Mouse (Mus musculus): ENCODE data around the gene Akap7. TPM values are rescaled to one million over a fixed set of nuclear protein-coding genes. Genes with fewer than 3 reads are reported as not detected.

The Akap7 gene
- 5.1 and 10.6 TPM in 2 replicates for polyA plus RNA-seq (2012; rRNA removed)

- H3K4me1 ChIP-seq (ENCODE audit: control insufficient read depth, insufficient read depth, insufficient read length, low read length), result no peaks in the 10 kb centered on the region
- no peak within 1 kb of the TSS for H3K4me3 ChIP-seq (ENCODE audit: low read depth, low read length)
- H3K27ac ChIP-seq (ENCODE audit: insufficient read depth, low read depth, low read length), result no peak within 1 kb of the TSS
- 91% methylated on average over 9 of the region's 9 CpGs for WGBS
- H3K36me3 ChIP-seq (ENCODE audit: control insufficient read depth, insufficient read depth, low read length), result no peaks in the 10 kb centered on the region
- H3K27me3 ChIP-seq (ENCODE audit: control insufficient read depth, insufficient read depth, low read length), result no peaks in the 10 kb centered on the region
- TF ChIP-seq POLR2A (IDR thresholded peaks at IDR 0.05; ENCODE audit: low read depth, low read length), result no peak
- no peak for TF ChIP-seq CTCF (IDR thresholded peaks at IDR 0.05; ENCODE audit: extremely low read depth, insufficient read length, insufficient replicate concordance, low read depth, low read length)
Measured at GRCm38 (mm10) chr10:25307770-25308169, at the start of gene Akap7. TSS of gene Akap7 (minus strand) at chr10:25307870.

- no peaks in the 10 kb centered on the region for H3K27me3 ChIP-seq (ENCODE audit: control insufficient read depth, insufficient read depth, low read length)
- H3K36me3 ChIP-seq (ENCODE audit: control insufficient read depth, insufficient read depth, low read length), result no peaks in the 10 kb centered on the region
- H3K4me3 ChIP-seq (ENCODE audit: low read depth, low read length), result no peak overlapping the region
- H3K4me1 ChIP-seq (ENCODE audit: control insufficient read depth, insufficient read depth, insufficient read length, low read length), result no peaks in the 10 kb centered on the region; the same call in 1 of the 2 replicates
- H3K27ac ChIP-seq (ENCODE audit: insufficient read depth, low read depth, low read length), result no peak overlapping the region
- TF ChIP-seq CTCF (IDR thresholded peaks at IDR 0.05; ENCODE audit: extremely low read depth, insufficient read length, insufficient replicate concordance, low read depth, low read length), result no peak
- TF ChIP-seq POLR2A (IDR thresholded peaks at IDR 0.05; ENCODE audit: low read depth, low read length), result no peak
- WGBS, result 72% methylated on average over 7 of the region's 7 CpGs
Measured at GRCm38 (mm10) chr10:25354390-25354789, 46.7 kb upstream of the Akap7 start.

GRCm38 (mm10) chr10:25353941-25354340, 46.3 kb upstream of the Akap7 start:
- Histone ChIP-seq H3K27ac (ENCODE audit: insufficient read depth, low read depth, low read length) (no peak overlapping the region), H3K27me3 (ENCODE audit: control insufficient read depth, insufficient read depth, low read length) (no peaks in the 10 kb centered on the region), H3K4me3 (ENCODE audit: low read depth, low read length) (no peak overlapping the region), H3K36me3 (ENCODE audit: control insufficient read depth, insufficient read depth, low read length) (no peaks in the 10 kb centered on the region), H3K4me1 (ENCODE audit: control insufficient read depth, insufficient read depth, insufficient read length, low read length) (no peaks in the 10 kb centered on the region; the same call in 1 of the 2 replicates)
- 95% methylated on average over 3 of the region's 3 CpGs for WGBS
- TF ChIP-seq POLR2A (IDR thresholded peaks at IDR 0.05; ENCODE audit: low read depth, low read length), result no peak
- no peak for TF ChIP-seq CTCF (IDR thresholded peaks at IDR 0.05; ENCODE audit: extremely low read depth, insufficient read length, insufficient replicate concordance, low read depth, low read length)

- no peak for TF ChIP-seq POLR2A (IDR thresholded peaks at IDR 0.05; ENCODE audit: low read depth, low read length)
- no peak for TF ChIP-seq CTCF (IDR thresholded peaks at IDR 0.05; ENCODE audit: extremely low read depth, insufficient read length, insufficient replicate concordance, low read depth, low read length)
- H3K4me3 ChIP-seq (ENCODE audit: low read depth, low read length), result no peak overlapping the region
- no peaks in the 10 kb centered on the region for H3K27me3 ChIP-seq (ENCODE audit: control insufficient read depth, insufficient read depth, low read length)
- H3K36me3 ChIP-seq (ENCODE audit: control insufficient read depth, insufficient read depth, low read length), result no peaks in the 10 kb centered on the region
- H3K27ac ChIP-seq (ENCODE audit: insufficient read depth, low read depth, low read length), result no peak overlapping the region
- H3K4me1 ChIP-seq (ENCODE audit: control insufficient read depth, insufficient read depth, insufficient read length, low read length), result peaks cover 4% of the 10 kb centered on the region; the same call in 1 of the 2 replicates
Measured at GRCm38 (mm10) chr10:25342801-25343200, 35.1 kb upstream of the Akap7 start.

- Histone ChIP-seq H3K4me3 (ENCODE audit: low read depth, low read length) (no peak overlapping the region), H3K4me1 (ENCODE audit: control insufficient read depth, insufficient read depth, insufficient read length, low read length) (peaks cover 4% of the 10 kb centered on the region; the same call in 1 of the 2 replicates), H3K36me3 (ENCODE audit: control insufficient read depth, insufficient read depth, low read length) (no peaks in the 10 kb centered on the region), H3K27ac (ENCODE audit: insufficient read depth, low read depth, low read length) (no peak overlapping the region), H3K27me3 (ENCODE audit: control insufficient read depth, insufficient read depth, low read length) (no peaks in the 10 kb centered on the region)
- TF ChIP-seq CTCF (IDR thresholded peaks at IDR 0.05; ENCODE audit: extremely low read depth, insufficient read length, insufficient replicate concordance, low read depth, low read length), result no peak
- no peak for TF ChIP-seq POLR2A (IDR thresholded peaks at IDR 0.05; ENCODE audit: low read depth, low read length)
- WGBS, result 91% methylated on average over 5 of the region's 5 CpGs
Measured at GRCm38 (mm10) chr10:25340675-25341074, 33.0 kb upstream of the Akap7 start.

GRCm38 (mm10) chr10:25333390-25334079, 25.9 kb upstream of the Akap7 start:
- TF ChIP-seq POLR2A (IDR thresholded peaks at IDR 0.05; ENCODE audit: low read depth, low read length) (no peak), CTCF (IDR thresholded peaks at IDR 0.05; ENCODE audit: extremely low read depth, insufficient read length, insufficient replicate concordance, low read depth, low read length) (no peak)
- Histone ChIP-seq H3K36me3 (ENCODE audit: control insufficient read depth, insufficient read depth, low read length) (no peaks in the 10 kb centered on the region), H3K27ac (ENCODE audit: insufficient read depth, low read depth, low read length) (no peak overlapping the region), H3K4me1 (ENCODE audit: control insufficient read depth, insufficient read depth, insufficient read length, low read length) (no peaks in the 10 kb centered on the region), H3K4me3 (ENCODE audit: low read depth, low read length) (no peak overlapping the region), H3K27me3 (ENCODE audit: control insufficient read depth, insufficient read depth, low read length) (no peaks in the 10 kb centered on the region)
- WGBS, result 57% methylated on average over 4 of the region's 4 CpGs

- peak overlapping the region; percentile 31 for H3K27ac ChIP-seq (ENCODE audit: insufficient read depth, low read depth, low read length)
- H3K4me1 ChIP-seq (ENCODE audit: control insufficient read depth, insufficient read depth, insufficient read length, low read length), result no peaks in the 10 kb centered on the region
- H3K4me3 ChIP-seq (ENCODE audit: low read depth, low read length), result no peak overlapping the region
- no peaks in the 10 kb centered on the region for H3K27me3 ChIP-seq (ENCODE audit: control insufficient read depth, insufficient read depth, low read length)
- 58% methylated on average over 9 of the region's 9 CpGs for WGBS
- TF ChIP-seq POLR2A (IDR thresholded peaks at IDR 0.05; ENCODE audit: low read depth, low read length) (no peak), CTCF (IDR thresholded peaks at IDR 0.05; ENCODE audit: extremely low read depth, insufficient read length, insufficient replicate concordance, low read depth, low read length) (no peak)
- no peaks in the 10 kb centered on the region for H3K36me3 ChIP-seq (ENCODE audit: control insufficient read depth, insufficient read depth, low read length)
Measured at GRCm38 (mm10) chr10:25331321-25332049, 23.8 kb upstream of the Akap7 start.
